Mouse (Mus musculus): ENCODE measurements around the gene Agfg1. TPM values are rescaled to one million over a fixed set of nuclear protein-coding genes. Genes with fewer than 3 reads are reported as not detected.
"Not testable (repeated sequence)": the region's sequence is repeated elsewhere in the genome, so short reads cannot be mapped to it uniquely, and the experiment has no call there.

Gene Agfg1
- total RNA-seq, 2 experiments from 2014 or later: 80.0 to 80.4 TPM

GRCm38 (mm10) chr1:82913025-82913424, 73.7 kb downstream of the Agfg1 start, which contains the start of gene A030005L19Rik:
A030005L19Rik (plus strand) TSS chr1:82913325.
- no peak for DNase-seq

GRCm38 (mm10) chr1:82913434-82913833, 74.2 kb downstream of the Agfg1 start:
- not testable (repeated sequence) for DNase-seq

- DNase-seq: no peak
These were observed 85.4 kb downstream of the Agfg1 start, which contains the start of gene A030014E15Rik for GRCm38 (mm10) chr1:82924650-82925049. A030014E15Rik (plus strand) TSS chr1:82924917.

- DNase-seq: not testable (repeated sequence)
These were observed 91.3 kb downstream of the Agfg1 start for GRCm38 (mm10) chr1:82930558-82930957.

GRCm38 (mm10) chr1:82931326-82931725, 92.0 kb downstream of the Agfg1 start, which contains the start of gene Gm6217:
Gm6217 (minus strand) TSS chr1:82931399.
- not testable (repeated sequence) for DNase-seq

GRCm38 (mm10) chr1:82938666-82939065, 99.4 kb downstream of the Agfg1 start:
- no peak for DNase-seq

- DNase-seq: not testable (repeated sequence)
These were observed 103.2 kb downstream of the Agfg1 start for GRCm38 (mm10) chr1:82942505-82942904.

GRCm38 (mm10) chr1:82943295-82943694, 104.0 kb downstream of the Agfg1 start, which contains the start of gene A030003K21Rik:
A030003K21Rik (minus strand) TSS chr1:82943388.
- not testable (repeated sequence) for DNase-seq

- DNase-seq: not testable (repeated sequence)
These were observed 106.7 kb downstream of the Agfg1 start for GRCm38 (mm10) chr1:82946029-82946428.

- no peak for DNase-seq
These were observed 109.3 kb downstream of the Agfg1 start for GRCm38 (mm10) chr1:82948601-82949000.

Small RNA genes lying within 50 kb of the gene (microRNA-seq; reads per million reads assigned to microRNA genes)
- 0.42 to 0.60 reads per million in 2 experiments for gene Gm22396

Other genes starting within 250 kb of the Agfg1 start
- gene Mff, start 114.6 kb upstream of the Agfg1 start, total RNA-seq (2021): 100 to 1,000 TPM; 258 to 260 TPM
- not detected for gene Tm4sf20, start 71.0 kb upstream of the Agfg1 start, total RNA-seq (2021)
- not detected for gene Gm47791, start 68.2 kb upstream of the Agfg1 start, total RNA-seq (2021)
- under 1 TPM in 1 of 2 experiments, not detected in 1; 0.60 TPM for gene A030005L19Rik, start 73.8 kb downstream of the Agfg1 start, total RNA-seq (2021)
- not detected for gene A030014E15Rik, start 85.4 kb downstream of the Agfg1 start, total RNA-seq (2021)
- gene Gm6217, start 91.9 kb downstream of the Agfg1 start, total RNA-seq (2021): not detected
- gene A030003K21Rik, start 103.9 kb downstream of the Agfg1 start, total RNA-seq (2021): not detected
- gene Gm7544, start 116.5 kb downstream of the Agfg1 start, total RNA-seq (2021): not detected
- gene Gm47955, start 120.8 kb downstream of the Agfg1 start, total RNA-seq (2021): not detected
- gene Gm47959, start 161.1 kb downstream of the Agfg1 start, total RNA-seq (2021): not detected
- 1 to 10 TPM; 1.8 to 2.1 TPM for gene Slc19a3, start 199.0 kb downstream of the Agfg1 start, total RNA-seq (2021)
- not detected for gene Krtap28-10, start 203.0 kb downstream of the Agfg1 start, total RNA-seq (2021)
- gene Gm47969, start 205.4 kb downstream of the Agfg1 start, total RNA-seq (2021): not detected
- not detected for gene A030005K14Rik, start 219.9 kb downstream of the Agfg1 start, total RNA-seq (2021)
- gene Krtap28-13, start 221.4 kb downstream of the Agfg1 start, total RNA-seq (2021): not detected

Data from layer of hippocampus, postnatal 36 days (tissue).